Mouse (Mus musculus) spleen, adult 2 months (tissue): ENCODE data around the gene Foxp4. TPM values are rescaled to one million over a fixed set of nuclear protein-coding genes. Genes with fewer than 3 reads are reported as not detected.
A peak's percentile ranks its signal among the peaks of the same experiment; 100 is the strongest.

ENCODE experiments used
- DNase-seq, 2 experiments: peaks; one replicate each; pipeline versions ENCODE4 v3.0.0 to v3.0.0-alpha.2; 2012 to 2021; ENCODE audit warnings: low spot score in 2 of 2, low read depth in 1 of 2
- H3K27ac ChIP-seq: fragments of 200-500 bp; 2 replicates; pipeline ENCODE4 v1.5.1; 2012; ENCODE audit warnings: low read length, inconsistent platforms; ENCODE audit not compliant: insufficient read depth
- H3K27me3 ChIP-seq: fragments of 200-500 bp; 2 replicates; pipeline ENCODE4 v1.6.1; 2012; ENCODE audit warnings: mild to moderate bottlenecking, moderate library complexity, low read length, inconsistent platforms; ENCODE audit not compliant: control insufficient read depth, insufficient read depth
- H3K36me3 ChIP-seq: fragments of 200-500 bp; 2 replicates; pipeline ENCODE4 v1.6.1; 2012; ENCODE audit warnings: mild to moderate bottlenecking, low read length, inconsistent platforms; ENCODE audit not compliant: control insufficient read depth, insufficient read depth
- H3K4me1 ChIP-seq: fragments of 200-500 bp; 2 replicates; pipeline ENCODE4 v1.6.1; 2011; ENCODE audit warnings: inconsistent platforms; ENCODE audit not compliant: control insufficient read depth, insufficient read depth, insufficient read length
- H3K4me3 ChIP-seq: fragments of 200-500 bp; 2 replicates; pipeline ENCODE4 v1.5.1; 2011; ENCODE audit warnings: mild to moderate bottlenecking, inconsistent platforms; ENCODE audit not compliant: insufficient read depth, insufficient read length; ENCODE audit errors: extremely low read depth
- CTCF ChIP-seq: fragments of 200-500 bp; IDR thresholded peaks from 2 replicates; pipeline ENCODE4 v1.5.1; 2011; ENCODE audit warnings: mild to moderate bottlenecking, inconsistent platforms; ENCODE audit not compliant: insufficient read depth, insufficient read length, insufficient replicate concordance; ENCODE audit errors: extremely low read depth
- POLR2A ChIP-seq: fragments of 200-500 bp; IDR thresholded peaks from 2 replicates; pipeline ENCODE4 v1.6.1; 2011; ENCODE audit warnings: low read depth, low read length, inconsistent platforms
- WGBS: fragments of 180-500 bp; shearing (Covaris S2); methylation state at CpG from one replicate; pipeline ENCODE4 v1.1.7; 2018; 5-methylcytosine and 5-hydroxymethylcytosine counted together
- polyA plus RNA-seq: library from polyadenylated mRNA; depleted of rRNA; stranded (reverse); fragments of >200 nt; gene quantifications from 2 replicates; pipeline ENCODE4 v1.2.3, GENCODE M21; 2012

The Foxp4 gene
- polyA plus RNA-seq, 1 experiment, result 62.0 TPM

DNA sequence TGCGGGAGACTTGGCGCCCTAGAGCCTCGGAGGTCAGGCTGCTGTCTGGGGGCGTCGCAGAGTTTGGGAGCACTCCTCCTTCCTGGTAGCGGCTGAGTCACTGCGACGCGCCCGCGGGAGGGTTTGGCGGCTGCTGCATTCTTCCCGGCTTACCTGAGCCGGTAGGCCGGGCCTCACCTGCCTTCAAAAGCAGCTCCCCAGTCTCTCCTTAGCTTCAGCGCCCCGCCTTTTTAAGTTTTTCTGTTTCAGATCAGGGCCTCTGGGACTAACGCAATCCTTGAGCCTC lies 90.0 kb downstream of the Foxp4 start, which contains the start of gene Mdfi:
Gene Mdfi, minus strand, starts transcription at position 210 of the 286 bp plus-strand sequence.
- Histone ChIP-seq H3K36me3 (no peaks in the 10 kb centered on the region), H3K27ac (no peak within 1 kb of the TSS), H3K27me3 (peaks cover 22% of the 10 kb centered on the region), H3K4me1 (peaks cover 4% of the 10 kb centered on the region), H3K4me3 (peak within 1 kb of the TSS; percentile 6; the same call in 1 of the 2 replicates)
- WGBS, result 12% methylated on average over 18 of the region's 18 CpGs
- TF ChIP-seq CTCF (no peak), POLR2A (no peak)
- no peak for DNase-seq

GRCm38 (mm10) chr17:47833628-47834481 lies 90.6 kb downstream of the Foxp4 start:
- peak overlapping the region; percentile 6; the same call in 1 of the 2 replicates for H3K4me3 ChIP-seq
- 5% methylated on average over 45 of the region's 45 CpGs for WGBS
- no peak overlapping the region for H3K27ac ChIP-seq
- TF ChIP-seq POLR2A, result no peak
- no peak for TF ChIP-seq CTCF
- H3K4me1 ChIP-seq, result peaks cover 4% of the 10 kb centered on the region
- peaks cover 22% of the 10 kb centered on the region for H3K27me3 ChIP-seq
- H3K36me3 ChIP-seq, result no peaks in the 10 kb centered on the region
- DNase-seq, result no peak

- WGBS, result 2% methylated on average over 42 of the region's 45 CpGs
- Histone ChIP-seq H3K27me3 (peaks cover 22% of the 10 kb centered on the region), H3K27ac (no peak overlapping the region), H3K36me3 (no peaks in the 10 kb centered on the region), H3K4me1 (peaks cover 4% of the 10 kb centered on the region), H3K4me3 (peak overlapping the region; percentile 47; the same call in 1 of the 2 replicates)
- TF ChIP-seq CTCF (no peak), POLR2A (no peak)
- no peak for DNase-seq
Measured at GRCm38 (mm10) chr17:47833029-47833627, 91.3 kb downstream of the Foxp4 start.

DNA sequence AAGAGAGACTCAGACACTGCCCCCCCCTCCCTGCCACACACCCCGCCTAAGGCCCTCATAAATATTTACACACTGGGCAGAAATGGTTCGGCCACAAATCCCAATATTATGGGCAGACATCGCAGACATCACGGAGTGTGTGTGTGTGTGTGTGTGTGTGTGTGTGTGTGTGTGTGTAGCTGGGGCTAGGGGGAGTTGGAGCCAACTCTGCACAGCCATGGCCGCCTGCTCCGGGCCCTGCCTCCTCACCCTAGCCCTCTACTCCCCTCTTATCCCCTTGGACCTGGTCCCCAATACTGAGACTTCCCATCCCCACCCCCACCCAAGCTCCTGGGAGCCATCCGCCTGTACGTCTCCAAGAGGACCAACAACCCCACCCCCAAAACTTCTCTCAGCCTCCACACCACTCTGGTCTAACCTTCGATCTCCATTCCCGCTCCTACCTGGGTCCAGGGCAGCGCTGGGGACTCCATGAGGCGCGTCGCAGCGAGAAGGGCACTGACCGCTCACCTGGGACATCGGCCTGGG lies 91.9 kb downstream of the Foxp4 start:
- Histone ChIP-seq H3K4me1 (peaks cover 4% of the 10 kb centered on the region), H3K27ac (no peak overlapping the region), H3K27me3 (peaks cover 22% of the 10 kb centered on the region), H3K4me3 (peak overlapping the region; percentile 47; the same call in 1 of the 2 replicates), H3K36me3 (no peaks in the 10 kb centered on the region)
- DNase-seq, result no peak
- 11% methylated on average over 17 of the region's 17 CpGs for WGBS
- TF ChIP-seq CTCF (no peak), POLR2A (no peak)

GRCm38 (mm10) chr17:47831772-47832171 lies 92.7 kb downstream of the Foxp4 start:
- DNase-seq, result no peak
- H3K36me3 ChIP-seq, result no peaks in the 10 kb centered on the region
- H3K27me3 ChIP-seq, result peaks cover 22% of the 10 kb centered on the region
- H3K4me1 ChIP-seq, result peaks cover 4% of the 10 kb centered on the region
- no peak overlapping the region for H3K4me3 ChIP-seq
- TF ChIP-seq POLR2A, result no peak
- no peak for TF ChIP-seq CTCF
- 63% methylated on average over 5 of the region's 5 CpGs for WGBS
- no peak overlapping the region for H3K27ac ChIP-seq

- DNase-seq, result no peak
Measured at GRCm38 (mm10) chr17:47831161-47831560, 93.3 kb downstream of the Foxp4 start.

GRCm38 (mm10) chr17:47821339-47821738 lies 103.1 kb downstream of the Foxp4 start:
- Histone ChIP-seq H3K27me3 (no peaks in the 10 kb centered on the region), H3K4me3 (no peak overlapping the region), H3K4me1 (no peaks in the 10 kb centered on the region), H3K27ac (no peak overlapping the region), H3K36me3 (no peaks in the 10 kb centered on the region)
- DNase-seq, result no peak
- 95% methylated on average over 8 of the region's 8 CpGs for WGBS
- TF ChIP-seq POLR2A (no peak), CTCF (no peak)

More at GRCm38 (mm10) chr17:47831161-47831560, 93.3 kb downstream of the Foxp4 start:
- no peak for TF ChIP-seq POLR2A
- no peak for TF ChIP-seq CTCF
- H3K4me1 ChIP-seq, result peaks cover 4% of the 10 kb centered on the region
- H3K27me3 ChIP-seq, result peaks cover 22% of the 10 kb centered on the region
- H3K27ac ChIP-seq, result no peak overlapping the region
- 59% methylated on average over 9 of the region's 9 CpGs for WGBS
- H3K36me3 ChIP-seq, result no peaks in the 10 kb centered on the region
- no peak overlapping the region for H3K4me3 ChIP-seq
